Mouse (Mus musculus) limb, embryonic 12.5 days (tissue): ENCODE results near the gene Nmnat2. TPM values are rescaled to one million over a fixed set of nuclear protein-coding genes. Genes with fewer than 3 reads are reported as not detected.

ENCODE experiments used
- ATAC-seq: fragments of 200-750 bp; cut with Nextera tagmentation; 2 replicates; pipeline ENCODE4 v1.8.0; 2017; ENCODE audit warnings: low read depth, moderate TSS enrichment; ENCODE audit not compliant: insufficient number of reproducible peaks, insufficient read depth, low FRiP score, low TSS enrichment
- H3K27ac ChIP-seq: fragments of 300-500 bp; sonication (generic); 2 replicates; pipeline ENCODE4 v1.5.1; 2016; ENCODE audit warnings: mild to moderate bottlenecking, moderate library complexity
- H3K27me3 ChIP-seq: fragments of 300-500 bp; sonication (generic); 2 replicates; pipeline ENCODE4 v1.6.1; 2016; ENCODE audit warnings: mild to moderate bottlenecking, moderate library complexity
- H3K36me3 ChIP-seq: fragments of 300-500 bp; sonication (generic); 2 replicates; pipeline ENCODE4 v1.6.1; 2016; ENCODE audit warnings: mild to moderate bottlenecking, moderate library complexity
- H3K4me1 ChIP-seq: fragments of 300-500 bp; sonication (generic); replicated peaks from 2 replicates; pipeline ENCODE4 v1.6.1; 2016
- H3K4me2 ChIP-seq: fragments of 300-500 bp; sonication (generic); 2 replicates; pipeline ENCODE4 v1.6.1; 2016; ENCODE audit warnings: mild to moderate bottlenecking, moderate library complexity
- H3K4me3 ChIP-seq: fragments of 300-500 bp; sonication (generic); replicated peaks from 2 replicates; pipeline ENCODE4 v1.5.1; 2016; ENCODE audit warnings: mild to moderate bottlenecking
- H3K9ac ChIP-seq: fragments of 300-500 bp; sonication (generic); replicated peaks from 2 replicates; pipeline ENCODE4 v1.6.1; 2016; ENCODE audit warnings: mild to moderate bottlenecking, moderate library complexity
- H3K9me3 ChIP-seq: fragments of 300-500 bp; sonication (generic); 2 replicates; pipeline ENCODE4 v1.6.1; 2016; ENCODE audit warnings: mild to moderate bottlenecking, moderate library complexity
- WGBS: fragments of 180-500 bp; shearing (Covaris S2); methylation state at CpG from one replicate; pipeline ENCODE4 v1.1.7; 2016; 5-methylcytosine and 5-hydroxymethylcytosine counted together
- polyA plus RNA-seq: library from polyadenylated mRNA; unstranded; fragments of >200 nt; fragmentation: Nextera tagmentation; extraction: Ambion mirVana; gene quantifications from 2 replicates; pipeline ENCODE4 v1.2.1, GENCODE M21; 2016

Gene Nmnat2
- polyA plus RNA-seq, 1 experiment from 2014 or later: 0.69 TPM

GRCm38 (mm10) chr1:153007824-153008223 lies 53.0 kb downstream of the Nmnat2 start:
- 79% methylated on average over 6 of the region's 6 CpGs for WGBS

GRCm38 (mm10) chr1:153009338-153009737 lies 54.5 kb downstream of the Nmnat2 start:
- Histone ChIP-seq H3K27ac (no peak overlapping the region), H3K9me3 (no peaks in the 10 kb centered on the region), H3K4me3 (no peak overlapping the region), H3K9ac (no peak overlapping the region), H3K36me3 (no peaks in the 10 kb centered on the region), H3K4me2 (no peak overlapping the region), H3K27me3 (no peaks in the 10 kb centered on the region), H3K4me1 (peaks cover 7% of the 10 kb centered on the region; the same call in 1 of the 2 replicates)
- 43% methylated on average over 9 of the region's 9 CpGs for WGBS
- ATAC-seq: no peak

More at GRCm38 (mm10) chr1:153007824-153008223, 53.0 kb downstream of the Nmnat2 start:
- Histone ChIP-seq H3K9me3 (no peaks in the 10 kb centered on the region), H3K27me3 (no peaks in the 10 kb centered on the region), H3K4me1 (0 out of 2 replicates have a peak, but pooled peaks cover 4% of the 10 kb centered on the region), H3K4me2 (no peak overlapping the region), H3K36me3 (no peaks in the 10 kb centered on the region), H3K4me3 (no peak overlapping the region), H3K9ac (no peak overlapping the region), H3K27ac (no peak overlapping the region)
- no peak for ATAC-seq

- ATAC-seq: no peak
- Histone ChIP-seq H3K36me3 (no peaks in the 10 kb centered on the region), H3K4me3 (no peak overlapping the region), H3K27me3 (no peaks in the 10 kb centered on the region), H3K27ac (no peak overlapping the region), H3K4me2 (no peak overlapping the region), H3K9me3 (no peaks in the 10 kb centered on the region), H3K4me1 (peaks cover 16% of the 10 kb centered on the region; the same call in 1 of the 2 replicates), H3K9ac (no peak overlapping the region)
- WGBS: 73% methylated on average over 13 of the region's 13 CpGs
These were observed 55.9 kb downstream of the Nmnat2 start for GRCm38 (mm10) chr1:153010353-153011351.

GRCm38 (mm10) chr1:153011544-153011943 lies 56.8 kb downstream of the Nmnat2 start:
- H3K9me3 ChIP-seq: no peaks in the 10 kb centered on the region
- peaks cover 18% of the 10 kb centered on the region; the same call in 1 of the 2 replicates for H3K4me1 ChIP-seq
- no peak overlapping the region for H3K4me2 ChIP-seq
- no peak for ATAC-seq
- no peaks in the 10 kb centered on the region for H3K27me3 ChIP-seq
- WGBS: 96% methylated on average over 6 of the region's 6 CpGs
- H3K4me3 ChIP-seq: no peak overlapping the region
- no peaks in the 10 kb centered on the region for H3K36me3 ChIP-seq
- H3K27ac ChIP-seq: no peak overlapping the region
- H3K9ac ChIP-seq: no peak overlapping the region

- no peaks in the 10 kb centered on the region for H3K9me3 ChIP-seq
- no peak overlapping the region for H3K27ac ChIP-seq
- no peak overlapping the region for H3K4me3 ChIP-seq
- ATAC-seq: no peak
- no peak overlapping the region for H3K4me2 ChIP-seq
- H3K27me3 ChIP-seq: no peaks in the 10 kb centered on the region
- H3K4me1 ChIP-seq: peaks cover 20% of the 10 kb centered on the region; the same call in 1 of the 2 replicates
- no peak overlapping the region for H3K9ac ChIP-seq
- H3K36me3 ChIP-seq: no peaks in the 10 kb centered on the region
- WGBS: 73% methylated on average over 2 of the region's 2 CpGs
These were observed 58.9 kb downstream of the Nmnat2 start for GRCm38 (mm10) chr1:153013541-153014288.

- no peak overlapping the region for H3K4me3 ChIP-seq
- peaks cover 18% of the 10 kb centered on the region; the same call in 1 of the 2 replicates for H3K4me1 ChIP-seq
- no peak overlapping the region for H3K9ac ChIP-seq
- WGBS: 48% methylated on average over 14 of the region's 14 CpGs
- H3K27me3 ChIP-seq: no peaks in the 10 kb centered on the region
- ATAC-seq: no peak
- peak overlapping the region; percentile 41; the same call in 1 of the 2 replicates for H3K27ac ChIP-seq
- H3K36me3 ChIP-seq: no peaks in the 10 kb centered on the region
- no peak overlapping the region for H3K4me2 ChIP-seq
- no peaks in the 10 kb centered on the region for H3K9me3 ChIP-seq
These were observed 59.8 kb downstream of the Nmnat2 start for GRCm38 (mm10) chr1:153014431-153015186.

GRCm38 (mm10) chr1:153016465-153017163 lies 61.8 kb downstream of the Nmnat2 start:
- Histone ChIP-seq H3K27me3 (no peaks in the 10 kb centered on the region), H3K9me3 (no peaks in the 10 kb centered on the region), H3K4me2 (no peak overlapping the region), H3K27ac (no peak overlapping the region), H3K9ac (no peak overlapping the region), H3K36me3 (no peaks in the 10 kb centered on the region), H3K4me1 (peaks cover 16% of the 10 kb centered on the region; the same call in 1 of the 2 replicates), H3K4me3 (no peak overlapping the region)
- 49% methylated on average over 11 of the region's 11 CpGs for WGBS
- ATAC-seq: no peak; the same call in 1 of the 2 replicates

- no peak for ATAC-seq
- H3K4me1 ChIP-seq: peaks cover 18% of the 10 kb centered on the region; the same call in 1 of the 2 replicates
- H3K9ac ChIP-seq: no peak overlapping the region
- no peak overlapping the region for H3K4me3 ChIP-seq
- no peaks in the 10 kb centered on the region for H3K27me3 ChIP-seq
- H3K27ac ChIP-seq: no peak overlapping the region
- no peaks in the 10 kb centered on the region for H3K36me3 ChIP-seq
- WGBS: 96% methylated on average over 1 of the region's 1 CpGs
- H3K4me2 ChIP-seq: no peak overlapping the region
- no peaks in the 10 kb centered on the region for H3K9me3 ChIP-seq
These were observed 64.3 kb downstream of the Nmnat2 start for GRCm38 (mm10) chr1:153019128-153019527.

- Histone ChIP-seq H3K27me3 (no peaks in the 10 kb centered on the region), H3K9me3 (no peaks in the 10 kb centered on the region), H3K9ac (no peak overlapping the region), H3K4me2 (no peak overlapping the region), H3K36me3 (no peaks in the 10 kb centered on the region), H3K27ac (no peak overlapping the region), H3K4me3 (no peak overlapping the region), H3K4me1 (peaks cover 13% of the 10 kb centered on the region; the same call in 1 of the 2 replicates)
- 75% methylated on average over 3 of the region's 3 CpGs for WGBS
- ATAC-seq: no peak
These were observed 64.8 kb downstream of the Nmnat2 start for GRCm38 (mm10) chr1:153019623-153020022.

- no peak overlapping the region for H3K9ac ChIP-seq
- 50% methylated on average over 7 of the region's 7 CpGs for WGBS
- no peaks in the 10 kb centered on the region for H3K36me3 ChIP-seq
- no peak for ATAC-seq
- H3K27ac ChIP-seq: no peak overlapping the region
- H3K4me2 ChIP-seq: no peak overlapping the region
- H3K4me3 ChIP-seq: no peak overlapping the region
- H3K9me3 ChIP-seq: no peaks in the 10 kb centered on the region
- peaks cover 7% of the 10 kb centered on the region; the same call in 1 of the 2 replicates for H3K4me1 ChIP-seq
- no peaks in the 10 kb centered on the region for H3K27me3 ChIP-seq
These were observed 66.3 kb downstream of the Nmnat2 start for GRCm38 (mm10) chr1:153021034-153021638.
